Mouse (Mus musculus) embryonic facial prominence, embryonic 14.5 days (tissue): ENCODE measurements around the gene Zdhhc20. TPM values are rescaled to one million over a fixed set of nuclear protein-coding genes. Genes with fewer than 3 reads are reported as not detected.
A peak's percentile ranks its signal among the peaks of the same experiment; 100 is the strongest.

Experiments used
- ATAC-seq: fragments of 200-750 bp; cut with Nextera tagmentation; 2 replicates; pipeline ENCODE4 v1.8.0; 2017; ENCODE audit warnings: low read depth, moderate number of reproducible peaks, moderate TSS enrichment
- DNase-seq: peaks from one replicate; pipeline ENCODE4 v3.0.0-alpha.2; 2015; ENCODE audit warnings: low spot score
- H3K27ac ChIP-seq: fragments of 300-500 bp; sonication (generic); replicated peaks from 2 replicates; pipeline ENCODE4 v1.5.1; 2014; ENCODE audit warnings: low read depth, mild to moderate bottlenecking, low read length, moderate library complexity
- H3K27me3 ChIP-seq: fragments of 300-500 bp; sonication (generic); replicated peaks from 2 replicates; pipeline ENCODE4 v1.6.1; 2014; ENCODE audit warnings: low read length; ENCODE audit not compliant: control insufficient read depth, insufficient read depth
- H3K36me3 ChIP-seq: fragments of 300-500 bp; sonication (generic); 2 replicates; pipeline ENCODE4 v1.6.1; 2014; ENCODE audit warnings: low read length, mixed read lengths; ENCODE audit not compliant: control insufficient read depth, insufficient read depth
- H3K4me1 ChIP-seq: fragments of 300-500 bp; sonication (generic); 2 replicates; pipeline ENCODE4 v1.6.1; 2014; ENCODE audit warnings: antibody characterized with exemption, low read length; ENCODE audit not compliant: control insufficient read depth, insufficient read depth
- H3K4me2 ChIP-seq: fragments of 300-500 bp; sonication (generic); 2 replicates; pipeline ENCODE4 v1.6.1; 2014; ENCODE audit warnings: low read depth, mild to moderate bottlenecking, low read length, moderate library complexity, mixed read lengths
- H3K4me3 ChIP-seq: fragments of 300-500 bp; sonication (generic); 2 replicates; pipeline ENCODE4 v1.5.1; 2014; ENCODE audit warnings: low read depth, mild to moderate bottlenecking, low read length
- H3K9ac ChIP-seq: fragments of 300-500 bp; sonication (generic); 2 replicates; pipeline ENCODE4 v1.6.1; 2014; ENCODE audit warnings: low read depth, mild to moderate bottlenecking, low read length, moderate library complexity, mixed read lengths
- H3K9me3 ChIP-seq: fragments of 300-500 bp; sonication (generic); 2 replicates; pipeline ENCODE4 v1.6.1; 2016; ENCODE audit warnings: low read length; ENCODE audit not compliant: control insufficient read depth
- WGBS: fragments of 180-500 bp; shearing (Covaris S2); extraction: QIAGEN DNeasy Blood & Tissue Kit; methylation state at CpG from one replicate; pipeline ENCODE4 v1.1.7; 2014; 5-methylcytosine and 5-hydroxymethylcytosine counted together
- polyA plus RNA-seq: library from polyadenylated mRNA; unstranded; fragments of >200 nt; fragmentation: Nextera tagmentation; extraction: Ambion mirVana; gene quantifications from 2 replicates; pipeline ENCODE4 v1.2.1, GENCODE M21; 2014

Gene Zdhhc20
- polyA plus RNA-seq, 1 experiment from 2014 or later = 49.6 TPM

DNA sequence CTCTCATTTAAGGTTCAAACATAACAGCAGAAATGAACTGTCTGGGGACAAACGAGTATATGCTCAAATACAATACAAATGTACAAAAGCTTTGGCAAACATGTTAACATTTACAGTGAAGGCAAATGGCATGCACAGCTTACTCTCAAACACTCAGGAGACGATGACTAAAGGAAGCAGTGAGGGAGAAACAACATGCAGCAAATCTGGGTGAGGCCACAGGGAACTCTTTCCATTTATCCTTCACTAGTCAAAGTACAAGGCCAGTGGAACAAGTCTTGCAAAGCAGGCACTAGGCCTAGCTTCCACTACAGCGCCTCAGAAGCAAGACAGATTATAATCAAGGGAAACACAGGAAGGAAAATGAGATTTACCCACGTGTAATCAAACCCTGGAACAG is 7.4 kb downstream of the Zdhhc20 start:
- peak; percentile 33 for DNase-seq

DNA sequence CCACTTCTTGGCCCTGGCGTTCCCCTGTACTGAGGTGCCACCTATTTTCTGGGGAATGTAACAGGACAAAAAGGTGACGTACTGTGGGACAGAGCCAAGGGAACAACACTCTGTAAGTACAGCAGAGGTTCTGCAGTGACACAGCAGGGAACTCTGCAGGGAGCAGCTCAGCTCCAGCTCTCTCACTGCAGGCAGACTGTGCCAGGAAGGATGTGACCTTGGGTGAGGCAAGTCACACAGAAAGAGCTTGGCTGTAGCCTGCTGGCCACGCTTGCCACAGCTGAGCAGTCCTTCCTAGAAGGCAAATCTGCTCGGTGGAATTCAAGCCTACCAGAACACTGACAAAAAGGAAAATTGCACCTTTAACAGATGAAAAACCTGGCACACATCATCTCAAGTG is 8.3 kb downstream of the Zdhhc20 start:
- Histone ChIP-seq H3K4me2 (no peak overlapping the region), H3K36me3 (no peaks in the 10 kb centered on the region), H3K27ac (no peak overlapping the region), H3K4me1 (no peaks in the 10 kb centered on the region), H3K9ac (no peak overlapping the region), H3K9me3 (no peaks in the 10 kb centered on the region), H3K4me3 (no peak overlapping the region), H3K27me3 (no peaks in the 10 kb centered on the region)
- ATAC-seq (no peak), DNase-seq (peak; percentile 41)
- 54% methylated on average over 4 of the region's 4 CpGs for WGBS

More for the DNA sequence above, 7.4 kb downstream of the Zdhhc20 start:
- no peak for ATAC-seq
- no peaks in the 10 kb centered on the region for H3K36me3 ChIP-seq
- 51% methylated on average over 4 of the region's 4 CpGs for whole genome bisulfite sequencing
- H3K4me3 ChIP-seq = no peak overlapping the region
- no peaks in the 10 kb centered on the region for H3K27me3 ChIP-seq
- no peaks in the 10 kb centered on the region for H3K9me3 ChIP-seq
- H3K4me2 ChIP-seq = no peak overlapping the region
- 0 out of 2 replicates have a peak overlapping the region, but pooled peaks have one; percentile 33 for H3K27ac ChIP-seq
- H3K9ac ChIP-seq = no peak overlapping the region
- H3K4me1 ChIP-seq = no peaks in the 10 kb centered on the region

DNA sequence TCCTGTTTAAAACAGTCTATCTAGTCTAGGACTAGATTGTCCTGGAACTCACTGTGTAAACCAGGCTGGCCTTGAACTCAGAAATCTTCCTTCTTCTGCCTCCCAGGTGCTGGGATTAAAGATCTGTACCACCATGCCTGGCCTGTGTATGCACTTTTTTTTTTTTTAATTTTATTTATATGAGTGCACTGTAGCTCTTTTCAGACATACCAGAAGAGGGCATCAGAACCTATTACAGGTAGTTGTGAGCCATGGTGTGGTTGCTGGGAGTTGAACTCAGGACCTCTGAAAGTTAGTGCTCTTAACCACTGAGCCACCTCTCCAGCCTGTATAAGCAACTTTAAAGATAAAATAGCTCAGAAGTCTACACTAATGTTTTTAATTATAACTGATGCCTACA is 9.0 kb downstream of the Zdhhc20 start:
- no peaks in the 10 kb centered on the region for H3K4me1 ChIP-seq
- no peak for DNase-seq
- H3K27me3 ChIP-seq = no peaks in the 10 kb centered on the region
- no peak overlapping the region for H3K27ac ChIP-seq
- H3K9me3 ChIP-seq = no peaks in the 10 kb centered on the region
- ATAC-seq = no peak
- no peaks in the 10 kb centered on the region; the same call in 1 of the 2 replicates for H3K36me3 ChIP-seq
- H3K4me2 ChIP-seq = no peak overlapping the region
- no peak overlapping the region for H3K9ac ChIP-seq
- H3K4me3 ChIP-seq = no peak overlapping the region

DNA sequence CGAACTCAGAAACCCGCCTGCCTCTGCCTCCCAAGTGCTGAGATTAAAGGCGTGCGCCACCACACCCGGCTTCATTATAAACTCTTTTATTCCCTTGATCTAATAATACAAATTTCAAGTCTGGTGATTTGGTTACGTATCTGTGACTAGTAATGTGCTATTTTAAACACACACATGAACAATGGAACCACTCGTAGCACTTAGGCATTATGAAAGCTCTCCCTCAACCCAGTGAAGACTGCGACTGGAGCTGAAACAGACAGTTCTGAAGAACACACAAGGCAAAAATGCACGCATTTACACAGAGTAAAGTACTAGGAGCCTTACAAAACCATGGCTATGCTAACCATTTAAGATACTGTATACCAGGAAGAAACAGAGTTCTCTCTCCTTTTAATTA is 12.2 kb downstream of the Zdhhc20 start:
- ATAC-seq (no peak), DNase-seq (no peak)
- Histone ChIP-seq H3K4me3 (no peak overlapping the region), H3K4me1 (no peaks in the 10 kb centered on the region), H3K4me2 (no peak overlapping the region), H3K27ac (no peak overlapping the region), H3K9ac (no peak overlapping the region), H3K36me3 (peaks cover 13% of the 10 kb centered on the region), H3K9me3 (no peaks in the 10 kb centered on the region), H3K27me3 (no peaks in the 10 kb centered on the region)
- WGBS = 95% methylated on average over 9 of the region's 9 CpGs

DNA sequence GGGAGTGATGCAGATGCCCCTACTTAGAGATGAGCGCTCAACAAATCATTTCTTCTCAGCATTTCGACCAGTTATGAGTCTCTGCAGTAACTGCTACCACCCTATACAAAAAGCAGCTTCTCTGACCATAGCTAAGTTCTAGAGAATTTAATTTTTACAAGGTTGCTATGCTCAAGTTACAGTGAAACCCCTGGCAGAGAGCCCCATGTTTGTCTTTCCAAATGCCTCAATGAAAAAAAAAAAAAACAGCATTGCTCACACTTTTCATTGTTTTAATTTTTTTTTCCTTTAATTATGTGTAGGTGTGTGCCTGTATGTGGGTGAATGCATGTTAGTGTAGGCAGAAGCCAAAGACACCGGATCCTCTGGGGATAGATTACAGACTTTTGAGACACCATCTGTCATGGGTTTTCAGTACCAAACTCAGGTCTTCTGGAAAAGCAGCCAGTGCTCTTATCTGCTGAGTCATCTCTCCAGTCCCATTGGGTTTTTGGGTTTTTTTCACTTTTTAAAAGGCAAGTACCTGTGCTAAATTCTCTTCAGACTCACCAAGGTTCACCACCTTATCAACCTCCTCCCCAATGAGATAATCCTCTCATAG is 23.3 kb downstream of the Zdhhc20 start:
- Histone ChIP-seq H3K9me3 (no peaks in the 10 kb centered on the region), H3K27ac (no peak overlapping the region), H3K27me3 (no peaks in the 10 kb centered on the region), H3K4me1 (no peaks in the 10 kb centered on the region), H3K36me3 (peaks cover 60% of the 10 kb centered on the region), H3K4me2 (no peak overlapping the region), H3K9ac (no peak overlapping the region), H3K4me3 (no peak overlapping the region)
- ATAC-seq (no peak), DNase-seq (no peak)
- WGBS = 90% methylated on average over 3 of the region's 3 CpGs

DNA sequence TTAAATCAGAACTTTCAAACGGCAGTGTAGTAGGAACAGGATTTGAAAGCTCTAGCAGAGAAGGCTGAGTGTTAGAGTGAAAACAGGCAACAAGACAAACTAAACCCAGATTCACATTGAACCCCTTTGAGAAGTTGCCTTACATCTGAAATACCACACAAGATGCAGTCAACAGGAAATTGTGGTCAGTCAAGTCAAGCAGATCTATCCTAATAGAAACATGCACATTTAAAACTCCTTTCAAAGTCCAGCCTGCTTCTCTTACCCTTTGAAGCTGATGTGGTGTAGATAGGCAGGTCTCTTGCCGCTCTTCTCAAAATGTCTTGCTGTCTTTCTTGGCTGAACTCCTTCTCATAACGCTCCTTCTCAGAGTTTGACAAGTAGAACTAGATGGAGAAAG is 24.8 kb downstream of the Zdhhc20 start:
- Histone ChIP-seq H3K27ac (no peak overlapping the region), H3K4me3 (no peak overlapping the region), H3K36me3 (peaks cover 64% of the 10 kb centered on the region), H3K27me3 (no peaks in the 10 kb centered on the region), H3K9ac (no peak overlapping the region), H3K4me2 (no peak overlapping the region), H3K4me1 (no peaks in the 10 kb centered on the region), H3K9me3 (no peaks in the 10 kb centered on the region)
- DNase-seq (no peak), ATAC-seq (no peak)
- 89% methylated on average over 3 of the region's 3 CpGs for WGBS

DNA sequence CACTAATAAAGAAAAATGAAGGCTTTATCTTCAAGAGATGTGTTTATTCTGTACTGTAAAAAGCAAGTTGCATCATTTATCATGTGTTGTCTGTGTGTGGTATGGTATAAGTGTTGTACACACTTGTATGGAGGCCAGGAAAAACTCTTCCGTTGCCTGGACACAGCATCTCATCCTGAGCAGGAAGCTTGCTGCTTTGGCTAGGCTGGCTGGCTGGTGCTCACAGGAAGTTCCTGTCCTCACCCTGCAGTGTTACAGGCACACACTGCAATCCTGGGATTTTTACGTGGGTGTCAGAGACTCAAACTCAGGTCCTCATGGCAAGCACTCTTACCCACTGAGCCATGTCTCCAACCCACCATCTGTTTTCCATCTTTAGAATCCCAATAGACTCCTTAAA is 26.9 kb downstream of the Zdhhc20 start:
- Histone ChIP-seq H3K4me3 (no peak overlapping the region), H3K27ac (no peak overlapping the region), H3K27me3 (no peaks in the 10 kb centered on the region), H3K9me3 (no peaks in the 10 kb centered on the region), H3K4me1 (no peaks in the 10 kb centered on the region), H3K4me2 (no peak overlapping the region), H3K36me3 (peaks cover 58% of the 10 kb centered on the region), H3K9ac (no peak overlapping the region)
- 82% methylated on average over 2 of the region's 2 CpGs for WGBS
- DNase-seq (no peak), ATAC-seq (no peak)

DNA sequence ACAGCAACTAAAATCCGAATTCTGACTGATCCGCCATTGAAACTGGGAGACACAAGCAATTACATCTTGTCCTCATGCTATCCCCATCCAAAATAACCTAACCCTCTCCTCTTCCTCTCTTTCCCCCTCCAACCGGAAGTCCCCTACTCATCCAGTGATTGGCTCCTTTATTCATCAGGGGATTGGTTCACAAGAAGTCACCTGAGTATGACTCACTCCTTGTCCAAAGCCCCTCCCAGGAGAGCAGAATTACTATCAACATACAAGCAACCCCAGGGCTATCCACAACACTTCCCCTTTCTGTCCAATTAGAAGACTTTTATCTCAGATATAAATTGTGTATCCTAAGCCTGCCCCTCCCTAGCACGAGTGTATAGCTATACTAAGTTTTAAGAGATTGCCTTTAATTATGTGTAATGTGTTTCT is 28.1 kb downstream of the Zdhhc20 start:
- H3K27ac ChIP-seq = no peak overlapping the region
- H3K36me3 ChIP-seq = peaks cover 61% of the 10 kb centered on the region
- no peaks in the 10 kb centered on the region for H3K9me3 ChIP-seq
- WGBS = 86% methylated on average over 4 of the region's 4 CpGs
- H3K27me3 ChIP-seq = no peaks in the 10 kb centered on the region
- no peak for DNase-seq
- no peak overlapping the region for H3K9ac ChIP-seq
- no peak overlapping the region for H3K4me2 ChIP-seq
- H3K4me1 ChIP-seq = no peaks in the 10 kb centered on the region
- no peak for ATAC-seq
- H3K4me3 ChIP-seq = no peak overlapping the region

DNA sequence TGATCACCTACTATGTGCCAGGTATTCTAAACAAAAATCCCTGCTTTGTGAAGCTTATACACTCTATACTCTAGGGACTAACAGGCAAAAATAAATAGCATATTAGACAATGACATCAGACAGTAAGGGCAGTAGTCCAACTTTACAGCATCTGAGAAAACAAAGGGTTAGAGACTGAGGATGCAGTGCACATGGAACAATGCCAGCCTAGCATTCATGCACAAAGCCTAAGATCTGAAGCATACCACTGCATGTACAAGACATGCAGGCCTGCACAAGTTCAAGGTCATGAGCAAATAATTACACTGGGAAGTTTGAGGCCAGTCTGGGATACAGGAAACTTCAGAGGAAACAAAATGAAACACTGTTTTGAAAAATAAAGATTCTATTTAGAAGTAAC is 30.6 kb downstream of the Zdhhc20 start:
- Histone ChIP-seq H3K27ac (no peak overlapping the region), H3K9me3 (no peaks in the 10 kb centered on the region), H3K4me3 (no peak overlapping the region), H3K9ac (no peak overlapping the region), H3K4me2 (no peak overlapping the region), H3K27me3 (no peaks in the 10 kb centered on the region), H3K4me1 (no peaks in the 10 kb centered on the region), H3K36me3 (peaks cover 56% of the 10 kb centered on the region)
- ATAC-seq (no peak), DNase-seq (peak; percentile 64)
